Mouse (Mus musculus): Measurements from ENCODE around the gene Gm37419. TPM values are rescaled to one million over a fixed set of nuclear protein-coding genes. Genes with fewer than 3 reads are reported as not detected.

Gm37419 gene
- polyA plus RNA-seq, 1 experiment from 2014 or later: not detected

DNA sequence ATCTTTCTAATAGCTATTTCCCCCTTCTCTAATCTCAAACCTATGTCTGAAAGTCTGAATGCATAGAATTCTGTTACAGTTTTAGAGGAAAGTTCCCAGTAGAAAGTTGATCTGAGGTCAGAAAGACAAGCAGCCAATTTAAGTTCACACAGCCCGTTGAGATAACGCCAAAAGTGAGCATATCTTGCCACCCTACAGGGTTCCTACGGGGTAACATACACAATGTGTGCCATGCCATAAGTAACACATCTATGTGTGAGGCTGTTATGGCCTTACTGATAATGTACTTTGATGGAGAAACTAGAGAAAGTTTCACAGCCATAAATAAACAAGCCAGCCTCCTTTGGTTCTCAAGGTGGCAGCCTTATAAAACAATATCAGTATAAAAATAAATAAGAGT, 26.1 kb downstream of the Gm37419 start:
- Histone ChIP-seq H3K9ac (no peak overlapping the region), H3K4me2 (no peak overlapping the region), H3K27me3 (no peaks in the 10 kb centered on the region), H3K27ac (no peak overlapping the region), H3K36me3 (ENCODE audit: poor library complexity, severe bottlenecking) (no peaks in the 10 kb centered on the region), H3K9me3 (replicated peaks) (no peaks in the 10 kb centered on the region), H3K4me1 (no peaks in the 10 kb centered on the region), H3K4me3 (no peak overlapping the region)
- no peak for ATAC-seq
- WGBS: 90% methylated on average over 3 of the region's 3 CpGs

DNA sequence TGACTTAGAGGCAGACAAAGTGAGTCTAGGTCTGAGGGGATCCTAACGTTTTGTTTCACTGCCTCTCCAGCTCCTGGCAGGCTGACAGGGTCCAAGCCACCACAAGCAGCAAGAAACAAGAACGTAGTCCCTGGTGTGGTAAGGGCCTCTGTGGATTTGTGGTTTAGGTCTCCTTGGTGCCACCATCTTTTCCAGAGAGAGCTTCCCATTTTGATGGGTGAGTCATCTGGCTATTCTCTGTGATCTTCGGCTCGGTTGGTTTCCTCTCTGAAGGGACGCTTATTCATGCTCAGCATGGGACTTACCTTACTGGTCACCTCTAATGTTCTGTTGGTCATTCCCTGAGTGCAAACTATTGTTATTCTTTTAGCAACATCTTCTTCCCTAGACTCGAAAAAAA, 28.0 kb downstream of the Gm37419 start:
- H3K27me3 ChIP-seq: no peaks in the 10 kb centered on the region
- H3K4me2 ChIP-seq: no peak overlapping the region
- no peaks in the 10 kb centered on the region for H3K36me3 ChIP-seq (ENCODE audit: poor library complexity, severe bottlenecking)
- H3K9me3 ChIP-seq (replicated peaks): no peaks in the 10 kb centered on the region
- no peak overlapping the region for H3K9ac ChIP-seq
- WGBS: 57% methylated on average over 6 of the region's 6 CpGs
- H3K27ac ChIP-seq: no peak overlapping the region
- no peaks in the 10 kb centered on the region for H3K4me1 ChIP-seq
- H3K4me3 ChIP-seq: no peak overlapping the region
- no peak for ATAC-seq

DNA sequence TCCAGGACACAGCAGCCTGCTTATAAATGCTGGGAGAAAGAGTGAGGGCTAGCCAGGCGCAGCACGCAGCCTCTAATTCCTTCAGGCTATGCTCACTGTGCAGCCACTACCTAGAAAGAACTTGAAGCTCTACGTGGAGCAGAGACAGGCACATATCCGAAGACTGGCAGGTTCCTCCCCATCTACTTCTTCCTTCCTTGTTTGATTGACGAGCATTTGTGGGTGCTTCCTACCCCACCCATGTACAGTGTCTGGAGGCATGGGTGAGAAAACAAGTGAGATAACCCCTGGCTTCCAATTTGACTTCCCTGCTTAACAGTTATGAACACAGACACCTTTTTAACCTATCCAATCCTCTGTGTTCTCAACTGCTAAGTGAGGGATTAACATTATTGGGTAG, 28.5 kb downstream of the Gm37419 start:
- no peaks in the 10 kb centered on the region for H3K4me1 ChIP-seq
- no peak overlapping the region for H3K4me3 ChIP-seq
- H3K27ac ChIP-seq: no peak overlapping the region
- H3K36me3 ChIP-seq (ENCODE audit: poor library complexity, severe bottlenecking): no peaks in the 10 kb centered on the region
- H3K9ac ChIP-seq: no peak overlapping the region
- no peak for ATAC-seq
- H3K9me3 ChIP-seq (replicated peaks): no peaks in the 10 kb centered on the region
- H3K4me2 ChIP-seq: no peak overlapping the region
- H3K27me3 ChIP-seq: no peaks in the 10 kb centered on the region
- 78% methylated on average over 5 of the region's 5 CpGs for WGBS

DNA sequence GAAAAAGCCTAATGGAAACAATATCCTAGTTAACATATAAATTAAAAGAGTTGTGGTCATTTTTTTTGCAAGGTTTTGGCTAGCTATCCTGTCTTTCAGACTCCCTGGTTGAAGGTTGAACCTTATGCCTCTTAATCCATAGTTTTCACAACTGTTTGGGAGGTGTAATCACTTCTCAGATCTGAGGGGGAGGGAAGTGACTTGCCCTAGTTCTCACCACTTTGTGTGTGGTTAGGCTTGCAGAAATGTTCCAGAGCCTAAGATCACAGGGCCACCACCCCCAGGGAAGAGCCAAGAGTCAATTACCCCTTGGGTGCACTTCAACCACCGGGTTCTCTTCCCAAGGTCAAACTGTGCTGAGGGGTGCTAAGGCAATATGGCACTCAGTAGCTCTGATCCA, 33.4 kb downstream of the Gm37419 start:
- H3K4me3 ChIP-seq: no peak overlapping the region
- H3K27me3 ChIP-seq: no peaks in the 10 kb centered on the region
- H3K36me3 ChIP-seq (ENCODE audit: poor library complexity, severe bottlenecking): no peaks in the 10 kb centered on the region
- H3K9ac ChIP-seq: no peak overlapping the region
- peaks cover 3% of the 10 kb centered on the region; the same call in 1 of the 2 replicates for H3K4me1 ChIP-seq
- WGBS: 86% methylated on average over 1 of the region's 1 CpGs
- no peaks in the 10 kb centered on the region for H3K9me3 ChIP-seq (replicated peaks)
- no peak overlapping the region for H3K4me2 ChIP-seq
- ATAC-seq: no peak
- no peak overlapping the region for H3K27ac ChIP-seq

DNA sequence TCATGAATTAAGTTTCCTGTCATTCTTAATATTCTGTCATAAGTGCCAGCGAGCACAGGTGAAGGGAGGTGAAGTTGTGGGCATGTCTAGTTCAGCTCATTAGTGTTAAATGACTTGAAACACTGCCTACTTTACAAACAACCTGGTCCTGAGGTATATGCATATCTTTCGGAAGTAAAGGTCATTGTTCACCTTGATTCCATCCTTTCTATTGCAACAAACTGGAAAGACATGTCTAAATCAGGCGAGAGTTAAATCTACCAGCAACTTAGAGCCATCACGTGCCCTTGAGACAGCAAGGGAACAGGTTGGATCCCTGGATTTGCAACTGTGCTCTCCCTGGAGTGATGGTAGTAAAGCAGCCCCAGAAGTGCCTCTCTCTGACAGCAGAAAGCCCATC, 34.3 kb downstream of the Gm37419 start:
- WGBS: 88% methylated on average over 4 of the region's 4 CpGs
- no peak overlapping the region for H3K4me3 ChIP-seq
- no peak overlapping the region for H3K27ac ChIP-seq
- H3K36me3 ChIP-seq (ENCODE audit: poor library complexity, severe bottlenecking): no peaks in the 10 kb centered on the region
- no peaks in the 10 kb centered on the region for H3K27me3 ChIP-seq
- H3K4me1 ChIP-seq: peaks cover 3% of the 10 kb centered on the region; the same call in 1 of the 2 replicates
- no peak overlapping the region for H3K9ac ChIP-seq
- H3K9me3 ChIP-seq (replicated peaks): no peaks in the 10 kb centered on the region
- H3K4me2 ChIP-seq: no peak overlapping the region
- ATAC-seq: no peak

DNA sequence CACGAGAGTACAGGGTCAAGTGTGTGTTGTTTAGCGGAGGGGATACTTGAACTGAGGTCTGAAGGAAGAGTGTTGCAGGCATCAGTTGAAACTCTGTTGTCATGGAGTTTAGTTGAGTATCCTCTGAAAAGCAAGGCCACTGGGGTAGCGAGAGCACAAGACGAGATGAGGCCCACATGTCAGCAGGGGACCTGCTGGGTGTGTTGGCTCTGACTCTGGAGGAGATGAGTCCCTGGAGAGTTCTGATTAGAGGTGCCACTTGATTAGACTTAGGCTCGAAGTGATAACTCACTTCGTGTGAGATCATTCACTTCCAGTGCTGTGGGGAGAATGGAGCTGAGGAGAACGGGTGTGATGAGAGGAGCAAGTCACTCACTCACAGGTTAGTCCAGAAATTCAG, 37.2 kb downstream of the Gm37419 start:
- H3K27me3 ChIP-seq: no peaks in the 10 kb centered on the region
- no peak overlapping the region for H3K9ac ChIP-seq
- no peak overlapping the region for H3K4me3 ChIP-seq
- H3K36me3 ChIP-seq (ENCODE audit: poor library complexity, severe bottlenecking): no peaks in the 10 kb centered on the region
- H3K27ac ChIP-seq: no peak overlapping the region
- ATAC-seq: no peak
- 69% methylated on average over 7 of the region's 7 CpGs for WGBS
- H3K4me2 ChIP-seq: no peak overlapping the region
- H3K9me3 ChIP-seq (replicated peaks): no peaks in the 10 kb centered on the region
- H3K4me1 ChIP-seq: peaks cover 3% of the 10 kb centered on the region; the same call in 1 of the 2 replicates

DNA sequence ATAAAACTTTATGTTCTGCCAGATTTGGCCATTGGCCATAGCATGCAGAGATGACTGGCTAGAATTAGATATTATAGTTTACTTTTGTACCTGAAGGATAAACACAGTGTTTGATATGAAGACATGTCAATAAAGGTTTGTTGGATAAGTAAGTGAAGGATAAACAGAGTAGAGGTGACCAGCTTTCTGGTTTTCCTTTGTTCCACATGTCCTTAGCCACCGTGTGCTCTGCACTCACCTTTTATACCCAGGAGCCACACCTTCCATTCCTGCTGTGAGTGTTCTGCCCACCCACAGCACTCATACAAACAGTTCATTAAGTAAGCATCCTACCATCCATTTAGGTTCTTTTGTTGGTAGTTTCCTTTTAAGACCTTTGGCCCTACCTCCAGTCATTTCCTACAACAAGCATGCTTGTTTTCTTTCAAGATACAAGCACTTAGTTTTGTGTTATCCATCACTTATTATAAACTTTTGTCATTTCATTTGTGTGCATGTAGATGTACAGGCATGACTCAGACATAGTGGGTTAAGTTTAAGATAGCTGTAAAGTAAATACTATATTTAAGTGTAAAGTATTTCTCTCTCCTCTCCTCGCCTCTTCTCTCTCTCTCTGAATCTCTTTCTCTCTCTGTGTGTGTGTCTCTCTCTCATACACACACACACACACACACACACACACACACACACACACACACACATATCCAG, 41.8 kb downstream of the Gm37419 start:
- no peak overlapping the region for H3K4me3 ChIP-seq
- no peaks in the 10 kb centered on the region for H3K9me3 ChIP-seq (replicated peaks)
- no peaks in the 10 kb centered on the region for H3K27me3 ChIP-seq
- H3K4me1 ChIP-seq: peaks cover 3% of the 10 kb centered on the region; the same call in 1 of the 2 replicates
- no peak overlapping the region for H3K27ac ChIP-seq
- no peak for ATAC-seq
- no peaks in the 10 kb centered on the region for H3K36me3 ChIP-seq (ENCODE audit: poor library complexity, severe bottlenecking)
- no peak overlapping the region for H3K9ac ChIP-seq
- 43% methylated on average over 2 of the region's 2 CpGs for WGBS
- no peak overlapping the region for H3K4me2 ChIP-seq

DNA sequence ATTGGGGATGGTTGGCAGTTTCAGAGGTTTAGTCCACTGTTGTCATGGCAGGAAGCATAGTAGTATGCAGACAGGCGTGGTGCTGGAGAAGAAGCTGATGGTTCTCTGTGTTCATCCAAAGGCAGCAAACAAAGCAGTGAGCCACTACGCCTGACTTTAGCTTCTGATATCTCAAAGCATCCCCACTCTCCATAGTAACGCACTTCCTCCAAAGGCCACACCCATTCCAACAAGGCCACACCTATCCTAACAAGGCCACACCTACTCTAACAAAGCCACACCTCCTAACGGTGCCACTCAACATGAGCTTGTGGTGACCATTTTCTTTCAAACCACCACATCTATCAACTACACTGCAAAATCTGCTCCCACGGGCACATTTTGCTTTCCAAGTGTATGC, 45.0 kb downstream of the Gm37419 start:
- Histone ChIP-seq H3K9ac (no peak overlapping the region), H3K4me3 (no peak overlapping the region), H3K4me1 (no peaks in the 10 kb centered on the region), H3K27ac (no peak overlapping the region), H3K36me3 (ENCODE audit: poor library complexity, severe bottlenecking) (no peaks in the 10 kb centered on the region), H3K27me3 (no peaks in the 10 kb centered on the region), H3K4me2 (no peak overlapping the region), H3K9me3 (replicated peaks) (no peaks in the 10 kb centered on the region)
- no peak for ATAC-seq
- WGBS: 94% methylated on average over 5 of the region's 5 CpGs

DNA sequence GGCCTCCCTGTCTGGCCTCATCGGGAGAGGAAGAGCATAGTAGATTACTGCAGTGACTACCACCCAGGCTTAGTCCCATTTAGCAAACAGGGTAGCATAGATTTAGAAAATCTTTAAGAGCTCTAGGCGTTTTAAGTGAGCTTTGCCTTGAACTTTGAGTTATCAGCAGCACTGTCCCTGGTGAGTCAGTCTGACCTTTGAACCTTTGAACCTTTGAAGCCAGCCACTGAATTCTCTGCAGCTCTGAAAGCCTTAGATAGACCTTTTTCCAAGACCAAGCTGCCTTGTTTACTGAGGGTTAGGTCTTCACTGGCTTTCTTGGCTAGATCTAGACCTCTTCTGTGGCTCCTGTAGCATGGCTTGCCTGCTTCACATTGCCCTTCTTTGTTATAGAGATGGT, 46.2 kb downstream of the Gm37419 start:
- Histone ChIP-seq H3K4me3 (no peak overlapping the region), H3K4me2 (no peak overlapping the region), H3K9ac (no peak overlapping the region), H3K36me3 (ENCODE audit: poor library complexity, severe bottlenecking) (no peaks in the 10 kb centered on the region), H3K9me3 (replicated peaks) (no peaks in the 10 kb centered on the region), H3K27me3 (no peaks in the 10 kb centered on the region), H3K4me1 (no peaks in the 10 kb centered on the region), H3K27ac (no peak overlapping the region)
- WGBS: 71% methylated on average over 2 of the region's 2 CpGs
- ATAC-seq: no peak

DNA sequence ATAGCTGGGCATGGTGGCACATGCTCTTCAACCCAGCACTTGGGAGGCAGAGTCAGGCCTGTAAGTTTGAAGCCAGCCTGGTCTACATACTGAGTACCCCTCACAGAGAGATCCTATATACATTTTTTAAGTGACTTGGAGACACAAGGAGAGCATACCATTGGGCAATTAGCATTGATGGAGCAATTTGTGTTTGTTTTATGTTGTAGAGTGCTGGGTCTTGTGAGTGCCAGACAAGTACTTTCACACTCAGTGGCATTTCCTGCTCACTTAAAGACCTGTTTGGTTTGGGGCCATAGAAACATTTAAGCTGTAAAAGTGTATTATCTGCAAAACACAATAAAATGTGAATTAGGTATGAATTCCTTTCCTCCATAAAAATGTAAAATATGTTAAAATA, 47.5 kb downstream of the Gm37419 start:
- Histone ChIP-seq H3K9ac (no peak overlapping the region), H3K36me3 (ENCODE audit: poor library complexity, severe bottlenecking) (no peaks in the 10 kb centered on the region), H3K4me2 (no peak overlapping the region), H3K9me3 (replicated peaks) (no peaks in the 10 kb centered on the region), H3K4me3 (no peak overlapping the region), H3K27me3 (no peaks in the 10 kb centered on the region), H3K4me1 (no peaks in the 10 kb centered on the region), H3K27ac (no peak overlapping the region)
- ATAC-seq: no peak

DNA sequence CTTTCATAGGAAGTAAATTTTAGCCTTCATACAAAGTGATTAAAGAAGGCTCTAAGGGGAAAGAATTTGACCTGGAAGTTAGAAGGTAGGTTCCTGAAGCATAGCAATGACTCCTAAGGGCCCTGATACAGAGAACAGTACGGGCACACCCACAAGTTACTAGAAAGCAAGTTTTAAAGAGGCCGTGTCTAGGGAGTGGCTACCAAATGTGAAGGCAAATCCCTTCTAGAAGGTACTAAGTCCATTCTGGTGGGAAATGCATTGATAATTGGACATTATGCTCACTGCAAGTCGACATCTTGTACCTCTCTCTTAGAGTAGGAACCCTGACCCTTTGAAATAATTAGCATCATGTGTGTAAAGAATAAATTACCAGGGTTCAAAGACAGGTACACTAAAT, 48.1 kb downstream of the Gm37419 start:
- no peak overlapping the region for H3K4me3 ChIP-seq
- 94% methylated on average over 3 of the region's 3 CpGs for WGBS
- H3K27ac ChIP-seq: no peak overlapping the region
- no peaks in the 10 kb centered on the region for H3K4me1 ChIP-seq
- ATAC-seq: no peak
- H3K9me3 ChIP-seq (replicated peaks): no peaks in the 10 kb centered on the region
- H3K27me3 ChIP-seq: no peaks in the 10 kb centered on the region
- no peaks in the 10 kb centered on the region for H3K36me3 ChIP-seq (ENCODE audit: poor library complexity, severe bottlenecking)
- no peak overlapping the region for H3K9ac ChIP-seq
- H3K4me2 ChIP-seq: no peak overlapping the region

Measured in forebrain, embryonic 13.5 days (tissue).